Mouse (Mus musculus): Measurements from ENCODE around the gene Auts2. TPM values are rescaled to one million over a fixed set of nuclear protein-coding genes. Genes with fewer than 3 reads are reported as not detected.

Auts2 gene
- polyA plus RNA-seq, 1 experiment: 39.0 TPM

- Histone ChIP-seq H3K27me3 (ENCODE audit: control insufficient read depth, insufficient read depth, low read length) (no peaks in the 10 kb centered on the region), H3K4me1 (ENCODE audit: control insufficient read depth, insufficient read depth, low read length) (no peaks in the 10 kb centered on the region), H3K4me3 (replicated peaks; ENCODE audit: insufficient read depth, low read depth, low read length) (no peak overlapping the region), H3K27ac (ENCODE audit: insufficient read depth, low read length) (no peak overlapping the region)
- 85% methylated on average over 12 of the region's 12 CpGs for WGBS
- DNase-seq: no peak
- TF ChIP-seq CTCF (IDR thresholded peaks at IDR 0.05; ENCODE audit: borderline replicate concordance, insufficient read depth, low read depth, low read length): no peak
- no peak for TF ChIP-seq POLR2A (IDR thresholded peaks at IDR 0.05; ENCODE audit: borderline replicate concordance, insufficient read depth, low read length)
Observed at GRCm38 (mm10) chr5:131631038-131631997, 911.8 kb downstream of the Auts2 start.

DNA sequence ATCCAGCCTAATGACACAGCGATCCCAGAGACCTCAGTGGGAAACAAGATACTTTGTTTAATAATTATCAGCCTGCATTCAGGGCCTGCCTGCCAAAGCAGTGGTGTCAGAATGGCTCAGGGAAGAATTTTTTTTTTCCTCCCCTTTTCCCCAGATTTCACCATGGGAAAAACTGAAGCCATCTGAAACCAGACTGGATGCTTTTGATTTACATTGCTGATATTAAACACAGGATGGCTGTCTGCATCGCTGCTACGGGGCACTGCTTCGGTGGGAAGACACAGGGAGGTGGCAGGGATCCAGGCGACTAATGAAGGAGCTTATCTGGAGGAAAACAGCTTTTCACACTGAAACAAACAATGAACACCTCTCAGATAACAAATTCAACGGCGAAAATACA lies 912.6 kb downstream of the Auts2 start:
- TF ChIP-seq CTCF (IDR thresholded peaks at IDR 0.05; ENCODE audit: borderline replicate concordance, insufficient read depth, low read depth, low read length) (no peak), POLR2A (IDR thresholded peaks at IDR 0.05; ENCODE audit: borderline replicate concordance, insufficient read depth, low read length) (no peak)
- WGBS: 49% methylated on average over 7 of the region's 7 CpGs
- DNase-seq: no peak
- no peaks in the 10 kb centered on the region for H3K27me3 ChIP-seq (ENCODE audit: control insufficient read depth, insufficient read depth, low read length)
- no peaks in the 10 kb centered on the region for H3K4me1 ChIP-seq (ENCODE audit: control insufficient read depth, insufficient read depth, low read length)
- no peak overlapping the region for H3K4me3 ChIP-seq (replicated peaks; ENCODE audit: insufficient read depth, low read depth, low read length)
- H3K27ac ChIP-seq (ENCODE audit: insufficient read depth, low read length): no peak overlapping the region

DNA sequence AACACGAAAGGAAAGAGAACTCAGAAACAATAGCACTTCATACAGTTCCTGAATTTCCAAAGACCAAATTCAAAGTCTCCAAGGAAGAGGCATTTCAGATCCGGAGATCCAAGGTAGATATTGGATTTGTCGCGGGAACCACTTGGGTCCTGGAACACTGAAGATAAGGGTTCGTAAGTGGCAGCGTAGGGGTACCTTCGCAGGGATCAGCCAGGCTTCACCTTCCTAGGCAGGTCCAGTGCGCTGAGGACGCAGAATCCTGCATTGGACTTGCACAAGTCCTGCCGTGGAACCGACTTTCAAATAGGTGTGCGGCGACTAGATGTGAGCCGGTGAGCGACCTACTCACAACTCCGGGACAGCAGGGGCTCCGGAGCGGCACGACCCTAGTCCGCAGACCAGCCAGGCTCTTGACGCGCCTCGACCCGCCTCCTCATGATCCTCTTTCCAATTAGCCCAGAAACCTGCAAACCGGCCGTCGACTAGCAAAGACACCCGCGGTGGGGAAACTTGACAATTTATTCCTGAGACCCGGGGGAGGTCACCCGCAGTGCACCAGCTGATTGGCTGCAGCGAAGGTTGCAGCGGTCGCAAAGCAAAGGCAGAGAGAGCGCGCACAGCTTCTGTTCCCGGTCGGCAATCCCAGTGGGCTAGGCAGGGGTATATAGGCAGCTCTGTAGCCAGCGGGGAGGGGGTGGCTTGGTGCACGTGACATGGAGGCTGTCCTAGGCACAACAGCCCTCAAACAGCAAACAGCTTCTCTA lies 926.8 kb downstream of the Auts2 start:
- TF ChIP-seq CTCF (IDR thresholded peaks at IDR 0.05; ENCODE audit: borderline replicate concordance, insufficient read depth, low read depth, low read length) (no peak), POLR2A (IDR thresholded peaks at IDR 0.05; ENCODE audit: borderline replicate concordance, insufficient read depth, low read length) (no peak)
- Histone ChIP-seq H3K27ac (ENCODE audit: insufficient read depth, low read length) (no peak overlapping the region), H3K4me1 (ENCODE audit: control insufficient read depth, insufficient read depth, low read length) (no peaks in the 10 kb centered on the region; the same call in 1 of the 2 replicates), H3K4me3 (replicated peaks; ENCODE audit: insufficient read depth, low read depth, low read length) (no peak overlapping the region), H3K27me3 (ENCODE audit: control insufficient read depth, insufficient read depth, low read length) (no peaks in the 10 kb centered on the region; the same call in 1 of the 2 replicates)
- DNase-seq: peak in 1 of 2 experiments; percentile 22
- 40% methylated on average over 40 of the region's 40 CpGs for WGBS

- no peak for DNase-seq
- TF ChIP-seq CTCF (IDR thresholded peaks at IDR 0.05; ENCODE audit: borderline replicate concordance, insufficient read depth, low read depth, low read length) (no peak), POLR2A (IDR thresholded peaks at IDR 0.05; ENCODE audit: borderline replicate concordance, insufficient read depth, low read length) (no peak)
- no peaks in the 10 kb centered on the region; the same call in 1 of the 2 replicates for H3K27me3 ChIP-seq (ENCODE audit: control insufficient read depth, insufficient read depth, low read length)
- H3K4me3 ChIP-seq (replicated peaks; ENCODE audit: insufficient read depth, low read depth, low read length): no peak overlapping the region
- 97% methylated on average over 2 of the region's 2 CpGs for WGBS
- H3K4me1 ChIP-seq (ENCODE audit: control insufficient read depth, insufficient read depth, low read length): no peaks in the 10 kb centered on the region; the same call in 1 of the 2 replicates
- no peak overlapping the region for H3K27ac ChIP-seq (ENCODE audit: insufficient read depth, low read length)
Observed at GRCm38 (mm10) chr5:131614238-131614637, 928.9 kb downstream of the Auts2 start.

DNA sequence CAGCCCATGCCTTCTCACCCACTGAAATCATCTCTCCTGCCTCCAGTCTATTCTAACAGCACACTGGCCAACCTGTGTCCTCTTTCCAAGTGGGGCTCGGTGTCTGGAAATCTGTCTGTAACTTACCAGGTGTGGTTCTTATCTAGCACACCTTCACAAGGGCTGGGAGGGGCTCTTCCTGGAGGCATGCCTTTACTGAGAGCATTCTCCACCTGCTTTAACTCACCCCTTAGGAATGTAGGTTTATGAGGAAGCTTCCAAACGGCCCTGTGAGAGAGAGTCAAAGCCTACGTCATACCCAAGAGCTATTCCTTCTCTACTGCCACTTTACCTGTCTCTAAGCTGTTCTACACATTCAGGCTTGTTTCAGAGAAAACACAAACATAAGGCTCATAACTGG lies 929.8 kb downstream of the Auts2 start:
- no peaks in the 10 kb centered on the region; the same call in 1 of the 2 replicates for H3K27me3 ChIP-seq (ENCODE audit: control insufficient read depth, insufficient read depth, low read length)
- no peak for TF ChIP-seq CTCF (IDR thresholded peaks at IDR 0.05; ENCODE audit: borderline replicate concordance, insufficient read depth, low read depth, low read length)
- no peak for TF ChIP-seq POLR2A (IDR thresholded peaks at IDR 0.05; ENCODE audit: borderline replicate concordance, insufficient read depth, low read length)
- WGBS: 94% methylated on average over 3 of the region's 3 CpGs
- H3K4me3 ChIP-seq (replicated peaks; ENCODE audit: insufficient read depth, low read depth, low read length): no peak overlapping the region
- H3K27ac ChIP-seq (ENCODE audit: insufficient read depth, low read length): no peak overlapping the region
- DNase-seq: no peak
- no peaks in the 10 kb centered on the region; the same call in 1 of the 2 replicates for H3K4me1 ChIP-seq (ENCODE audit: control insufficient read depth, insufficient read depth, low read length)

DNA sequence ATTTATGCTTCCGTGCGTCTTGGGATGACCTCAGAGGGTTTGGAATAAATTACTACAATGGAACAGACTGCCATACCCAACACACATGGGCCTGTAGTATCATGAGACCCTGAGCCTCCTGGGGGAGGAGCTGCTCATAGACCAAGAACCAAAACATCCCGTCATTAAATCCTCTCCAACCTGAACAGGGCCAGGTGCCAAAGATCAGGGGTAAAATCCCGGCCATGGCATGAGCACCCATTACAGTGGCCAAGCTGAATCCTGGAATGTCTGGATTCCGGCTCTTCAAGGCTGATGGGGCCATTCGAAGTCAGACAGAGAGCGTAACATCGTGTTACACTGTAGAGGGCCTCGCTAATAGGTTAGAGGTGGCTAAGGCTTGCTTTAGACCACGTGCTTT lies 932.4 kb downstream of the Auts2 start:
- Histone ChIP-seq H3K27ac (ENCODE audit: insufficient read depth, low read length) (no peak overlapping the region), H3K4me3 (replicated peaks; ENCODE audit: insufficient read depth, low read depth, low read length) (no peak overlapping the region), H3K27me3 (ENCODE audit: control insufficient read depth, insufficient read depth, low read length) (no peaks in the 10 kb centered on the region), H3K4me1 (ENCODE audit: control insufficient read depth, insufficient read depth, low read length) (no peaks in the 10 kb centered on the region)
- TF ChIP-seq CTCF (IDR thresholded peaks at IDR 0.05; ENCODE audit: borderline replicate concordance, insufficient read depth, low read depth, low read length) (no peak), POLR2A (IDR thresholded peaks at IDR 0.05; ENCODE audit: borderline replicate concordance, insufficient read depth, low read length) (no peak)
- 80% methylated on average over 10 of the region's 10 CpGs for WGBS
- no peak for DNase-seq

- TF ChIP-seq POLR2A (IDR thresholded peaks at IDR 0.05; ENCODE audit: borderline replicate concordance, insufficient read depth, low read length): no peak
- TF ChIP-seq CTCF (IDR thresholded peaks at IDR 0.05; ENCODE audit: borderline replicate concordance, insufficient read depth, low read depth, low read length): no peak
- Histone ChIP-seq H3K27ac (ENCODE audit: insufficient read depth, low read length) (no peak overlapping the region), H3K4me3 (replicated peaks; ENCODE audit: insufficient read depth, low read depth, low read length) (no peak overlapping the region), H3K27me3 (ENCODE audit: control insufficient read depth, insufficient read depth, low read length) (no peaks in the 10 kb centered on the region), H3K4me1 (ENCODE audit: control insufficient read depth, insufficient read depth, low read length) (no peaks in the 10 kb centered on the region)
- WGBS: 96% methylated on average over 5 of the region's 5 CpGs
- DNase-seq: no peak
Observed at GRCm38 (mm10) chr5:131606786-131607185, 936.4 kb downstream of the Auts2 start.

All from cerebellum, adult 2 months (tissue).